Mouse (Mus musculus): ENCODE measurements around the gene Akr1c14. TPM values are rescaled to one million over a fixed set of nuclear protein-coding genes. Genes with fewer than 3 reads are reported as not detected.
"Not testable (repeated sequence)": the region's sequence is repeated elsewhere in the genome, so short reads cannot be mapped to it uniquely, and the experiment has no call there.

Akr1c14 gene
- polyA plus RNA-seq, 1 experiment from 2014 or later, result 0.93 TPM

DNA sequence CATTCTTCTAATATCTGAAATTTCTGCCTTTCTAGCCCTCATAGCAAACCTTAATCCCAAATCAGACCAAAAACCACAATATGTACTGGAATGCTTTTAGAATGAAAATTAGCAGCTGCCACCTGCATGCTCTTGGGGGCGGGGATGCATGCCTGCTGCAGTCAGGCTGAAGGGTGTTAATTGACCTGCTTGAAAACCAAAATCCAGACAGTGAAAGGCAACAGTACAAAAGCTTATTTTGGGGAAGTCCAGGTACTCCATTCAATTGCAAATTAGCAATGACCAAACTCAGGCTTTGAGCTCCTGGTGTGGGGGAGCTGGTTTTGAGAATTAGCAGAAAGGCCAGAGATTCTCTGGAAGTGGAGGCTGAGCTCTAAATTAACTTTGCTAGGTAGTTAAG lies 77.0 kb downstream of the Akr1c14 start:
- WGBS, result 73% methylated on average over 1 of the region's 1 CpGs
- not testable (repeated sequence) for H3K27me3 ChIP-seq (replicated peaks); ATAC-seq (ENCODE audit: low FRiP score)

GRCm38 (mm10) chr13:4129100-4129499 lies 80.3 kb downstream of the Akr1c14 start:
- WGBS, result 44% methylated on average over 5 of the region's 5 CpGs
- no peak for ATAC-seq (ENCODE audit: low FRiP score)

More for the DNA sequence above, 77.0 kb downstream of the Akr1c14 start:
- H3K36me3 ChIP-seq; H3K4me2 ChIP-seq; H3K27ac ChIP-seq (replicated peaks); H3K4me1 ChIP-seq; H3K9me3 ChIP-seq (replicated peaks); H3K9ac ChIP-seq (replicated peaks); H3K4me3 ChIP-seq (replicated peaks): not testable (repeated sequence)

DNA sequence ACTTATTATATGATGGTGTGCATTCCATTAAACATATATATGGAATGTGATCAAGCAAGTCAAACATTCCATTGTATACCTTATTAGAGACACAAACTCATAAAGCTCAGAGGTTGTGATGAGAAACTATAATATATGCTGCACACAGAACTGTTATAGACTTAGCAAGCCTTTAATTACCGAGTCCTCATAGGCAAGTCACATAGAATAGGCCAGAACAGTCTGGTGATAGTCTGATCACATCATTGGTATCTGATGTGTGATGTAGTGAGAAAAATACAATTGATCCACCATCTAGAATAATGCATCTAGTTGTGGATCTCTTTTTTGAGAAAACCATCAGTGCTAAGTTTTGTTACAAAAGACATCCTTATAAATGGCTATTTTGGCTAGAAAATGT lies 82.5 kb downstream of the Akr1c14 start:
- no peaks in the 10 kb centered on the region for H3K27me3 ChIP-seq (replicated peaks)
- no peaks in the 10 kb centered on the region for H3K36me3 ChIP-seq
- no peak overlapping the region for H3K4me3 ChIP-seq (replicated peaks)
- no peak overlapping the region for H3K4me2 ChIP-seq
- no peaks in the 10 kb centered on the region for H3K9me3 ChIP-seq (replicated peaks)
- ATAC-seq (ENCODE audit: low FRiP score), result no peak
- no peak overlapping the region for H3K9ac ChIP-seq (replicated peaks)
- no peaks in the 10 kb centered on the region for H3K4me1 ChIP-seq
- H3K27ac ChIP-seq (replicated peaks), result no peak overlapping the region
- WGBS, result 80% methylated on average over 1 of the region's 1 CpGs

More at GRCm38 (mm10) chr13:4129100-4129499, 80.3 kb downstream of the Akr1c14 start:
- Histone ChIP-seq H3K27me3 (replicated peaks) (no peaks in the 10 kb centered on the region), H3K9ac (replicated peaks) (no peak overlapping the region), H3K27ac (replicated peaks) (no peak overlapping the region), H3K4me3 (replicated peaks) (no peak overlapping the region), H3K4me1 (no peaks in the 10 kb centered on the region), H3K36me3 (no peaks in the 10 kb centered on the region), H3K4me2 (no peak overlapping the region), H3K9me3 (replicated peaks) (no peaks in the 10 kb centered on the region)

GRCm38 (mm10) chr13:4131721-4132120 lies 82.9 kb downstream of the Akr1c14 start:
- Histone ChIP-seq H3K27me3 (replicated peaks) (no peaks in the 10 kb centered on the region), H3K27ac (replicated peaks) (no peak overlapping the region), H3K36me3 (no peaks in the 10 kb centered on the region), H3K4me1 (no peaks in the 10 kb centered on the region), H3K9me3 (replicated peaks) (no peaks in the 10 kb centered on the region), H3K4me3 (replicated peaks) (no peak overlapping the region), H3K4me2 (no peak overlapping the region), H3K9ac (replicated peaks) (no peak overlapping the region)
- no peak for ATAC-seq (ENCODE audit: low FRiP score)
- WGBS, result 73% methylated on average over 3 of the region's 3 CpGs

DNA sequence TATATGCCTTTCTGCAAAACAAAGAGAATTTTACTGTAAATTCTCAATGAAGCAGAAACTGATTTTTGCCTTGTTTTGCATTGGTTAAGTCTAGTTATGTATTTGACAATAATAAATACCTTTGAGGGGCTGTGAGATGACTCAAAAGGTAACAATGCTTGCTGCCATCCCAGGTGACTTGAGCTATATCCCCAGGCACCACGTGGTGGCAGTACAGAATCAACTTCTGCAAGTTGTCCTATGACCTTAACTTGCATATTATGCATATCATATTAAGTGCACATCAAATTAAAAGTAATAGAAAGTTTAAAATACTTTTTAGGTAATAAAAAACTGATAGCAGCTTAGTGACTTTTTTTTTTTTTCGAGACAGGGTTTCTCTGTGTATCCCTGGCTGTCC lies 84.3 kb downstream of the Akr1c14 start:
- no peak for ATAC-seq (ENCODE audit: low FRiP score)
- Histone ChIP-seq H3K4me1 (no peaks in the 10 kb centered on the region), H3K9me3 (replicated peaks) (no peaks in the 10 kb centered on the region), H3K27ac (replicated peaks) (no peak overlapping the region), H3K4me2 (no peak overlapping the region), H3K36me3 (no peaks in the 10 kb centered on the region), H3K9ac (replicated peaks) (no peak overlapping the region), H3K27me3 (replicated peaks) (no peaks in the 10 kb centered on the region), H3K4me3 (replicated peaks) (no peak overlapping the region)
- WGBS, result 40% methylated on average over 2 of the region's 2 CpGs

Other genes with a start within 250 kb of the Akr1c14 start
- not detected in 2 replicates for gene Calml3, start 244.7 kb upstream of the Akr1c14 start, polyA plus RNA-seq (2015; fragmentation: Nextera tagmentation; extraction: Ambion mirVana)
- 0.17 and 0.27 TPM in 2 replicates for gene Calm4, start 211.3 kb upstream of the Akr1c14 start, polyA plus RNA-seq (2015; fragmentation: Nextera tagmentation; extraction: Ambion mirVana)
- not detected in 2 replicates for gene Calm5, start 194.8 kb upstream of the Akr1c14 start, polyA plus RNA-seq (2015; fragmentation: Nextera tagmentation; extraction: Ambion mirVana)
- 11.7 and 27.1 TPM in 2 replicates for gene Net1, start 130.8 kb upstream of the Akr1c14 start, polyA plus RNA-seq (2015; fragmentation: Nextera tagmentation; extraction: Ambion mirVana)
- gene Tubal3, start 130.7 kb upstream of the Akr1c14 start, polyA plus RNA-seq (2015; fragmentation: Nextera tagmentation; extraction: Ambion mirVana), result 0.54 TPM in 1 of 2 replicates, not detected in the other
- gene Ucn3, start 103.7 kb upstream of the Akr1c14 start, polyA plus RNA-seq (2015; fragmentation: Nextera tagmentation; extraction: Ambion mirVana), result not detected in 2 replicates
- gene Akr1c18, start 101.6 kb downstream of the Akr1c14 start, polyA plus RNA-seq (2015; fragmentation: Nextera tagmentation; extraction: Ambion mirVana), result 0.27 TPM in 1 of 2 replicates, not detected in the other
- gene Akr1c13, start 142.1 kb downstream of the Akr1c14 start, polyA plus RNA-seq (2015; fragmentation: Nextera tagmentation; extraction: Ambion mirVana), result 7.0 and 77.5 TPM in 2 replicates
- 6.4 and 28.5 TPM in 2 replicates for gene Akr1c19, start 179.7 kb downstream of the Akr1c14 start, polyA plus RNA-seq (2015; fragmentation: Nextera tagmentation; extraction: Ambion mirVana)
- gene Akr1c12, start 230.4 kb downstream of the Akr1c14 start, polyA plus RNA-seq (2015; fragmentation: Nextera tagmentation; extraction: Ambion mirVana), result 0.18 and 19.4 TPM in 2 replicates

All from neural tube, embryonic 15.5 days (tissue).